16 mouse cellular contexts compared by ENCODE assay signal in the genomic region with DNA sequence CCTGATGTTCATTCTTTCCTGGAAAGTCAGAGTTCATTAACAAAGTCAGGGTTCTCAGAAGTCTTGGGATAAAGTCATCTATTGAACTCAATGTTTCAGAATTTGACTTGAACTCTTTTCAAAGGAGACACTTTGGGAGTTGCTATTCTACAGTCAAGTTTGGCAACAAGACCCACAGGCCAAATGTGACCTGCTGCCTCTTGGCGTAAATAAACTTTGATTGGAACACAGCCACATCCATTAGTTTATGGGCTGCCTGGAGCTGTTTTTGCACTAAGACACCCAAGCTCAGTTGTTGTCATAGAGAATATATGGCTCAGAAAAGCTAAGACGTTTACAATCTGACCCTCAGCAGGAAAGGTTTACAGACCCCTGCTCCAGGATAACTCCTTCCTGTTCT.
DNase-seq lines count a peak whose midpoint lies in the region; ATAC-seq and TF ChIP-seq lines count a peak whose summit lies in the region.
"Had no signal": no experiment of that assay in that cellular context is flagged by ENCODE, and none has a peak within 500 bp of the region (broad histone marks: within the 10 kb centered on the region; RNA-seq: fewer than 3 reads in every experiment).

No protein-coding gene starts in this region.

- H3K4me3 ChIP-seq in liver, adult 2 months (ENCODE audit: insufficient read depth, low read depth, low read length): no peak overlapping the region
- H3K4me3 ChIP-seq in liver, embryonic 12.5 days: no peak overlapping the region
- H3K4me3 ChIP-seq: embryonic facial prominence, embryonic 12.5 days; forebrain, embryonic 10.5 days; midbrain, embryonic 15.5 days; neural tube, embryonic 12.5 days had no signal

- no peak overlapping the region for H3K27ac ChIP-seq in liver, adult 2 months (replicated peaks; ENCODE audit: insufficient read depth, low read depth, low read length)
- H3K27ac ChIP-seq in liver, embryonic 12.5 days: no peak overlapping the region
- H3K27ac ChIP-seq: embryonic facial prominence, embryonic 12.5 days; forebrain, embryonic 10.5 days; midbrain, embryonic 15.5 days; neural tube, embryonic 12.5 days had no signal

- WGBS in liver, adult 2 months: 46% methylated on average over 2 of the region's 2 CpGs
- WGBS in liver, embryonic 12.5 days (ENCODE audit: insufficient replicate concordance): 58% methylated on average over 2 of the region's 2 CpGs

- no peak overlapping the region for H3K4me2 ChIP-seq in liver, embryonic 12.5 days
- H3K4me2 ChIP-seq: embryonic facial prominence, embryonic 12.5 days; lung, embryonic 14.5 days; midbrain, embryonic 15.5 days; neural tube, embryonic 12.5 days had no signal

- no peaks in the 10 kb centered on the region for H3K79me2 ChIP-seq in liver, adult 2 months (ENCODE audit: control insufficient read depth, insufficient read depth, low read length)

- intact Hi-C loops in heart, postnatal 36 days (cut with DNase I): no loop called here

- TF ChIP-seq CTCF in liver, adult 2 months (IDR thresholded peaks at IDR 0.05; ENCODE audit: low read depth, low read length): no peak

- no peaks in the 10 kb centered on the region for H3K27me3 ChIP-seq in liver, adult 2 months (ENCODE audit: control insufficient read depth, insufficient read depth, low read length)
- no peaks in the 10 kb centered on the region for H3K27me3 ChIP-seq in liver, embryonic 12.5 days (replicated peaks)
- H3K27me3 ChIP-seq: embryonic facial prominence, embryonic 12.5 days; midbrain, embryonic 15.5 days; neural tube, embryonic 12.5 days had no signal

- no peaks in the 10 kb centered on the region for H3K4me1 ChIP-seq in liver, adult 2 months (ENCODE audit: control insufficient read depth, insufficient read depth, low read length)
- no peaks in the 10 kb centered on the region for H3K4me1 ChIP-seq in liver, embryonic 12.5 days
- H3K4me1 ChIP-seq: embryonic facial prominence, embryonic 12.5 days; forebrain, embryonic 10.5 days; midbrain, embryonic 15.5 days; neural tube, embryonic 12.5 days had no signal

- H3K9me3 ChIP-seq in liver, embryonic 12.5 days (replicated peaks): 0 out of 2 replicates have a peak, but pooled peaks cover 3% of the 10 kb centered on the region
- H3K9me3 ChIP-seq: midbrain, embryonic 15.5 days; neural tube, embryonic 12.5 days had no signal

- peak; percentile 4 for DNase-seq in cerebellum, adult 9-10 months
- no peak for DNase-seq in cerebellum, adult 11 months
- peak; percentile 14 for DNase-seq in liver, adult 2 months (ENCODE audit: extremely low read depth, low read depth, low spot score)
- DNase-seq in heart, postnatal 36 days: peak; percentile 16 to 30
- DNase-seq in kidney, postnatal 36 days: peak; percentile 35 to 48
- no peak for DNase-seq in thymus, adult 18-20 months
- DNase-seq: cerebellum, adult 9-11 months; layer of hippocampus, adult 9-11 months; lung, embryonic 14.5 days had no signal

- TF ChIP-seq POLR2A in liver, adult 2 months (IDR thresholded peaks at IDR 0.05; ENCODE audit: extremely low read depth, insufficient read depth, low read length): no peak

- no peak for ATAC-seq in liver, embryonic 12.5 days
- ATAC-seq in activated CD4-positive, CD25-positive, alpha-beta regulatory T cell, adult 4 months: no peak
- ATAC-seq: inflammation-experienced regulatory T-cells, adult 6 months; midbrain, embryonic 15.5 days had no signal

- H3K9ac ChIP-seq in liver, adult 2 months (ENCODE audit: low read depth, low read length): no peak overlapping the region
- no peak overlapping the region for H3K9ac ChIP-seq in liver, embryonic 12.5 days
- H3K9ac ChIP-seq: embryonic facial prominence, embryonic 12.5 days; lung, embryonic 14.5 days; midbrain, embryonic 15.5 days; neural tube, embryonic 12.5 days had no signal

- H3K36me3 ChIP-seq in liver, adult 2 months (ENCODE audit: control insufficient read depth, insufficient read depth, low read length): no peaks in the 10 kb centered on the region
- H3K36me3 ChIP-seq in liver, embryonic 12.5 days: no peaks in the 10 kb centered on the region
- H3K36me3 ChIP-seq: embryonic facial prominence, embryonic 12.5 days; forebrain, embryonic 10.5 days; midbrain, embryonic 15.5 days; neural tube, embryonic 12.5 days had no signal

Comparison
In these comparisons a context has a peak if more than half of its experiments do, and no peak if none do; other contexts are left out.
1. DNase-seq: peak in cerebellum, adult 9-10 months (single experiment), liver, adult 2 months (single experiment), heart, postnatal 36 days (2 of 2) and kidney, postnatal 36 days (2 of 2); none in cerebellum, adult 11 months (single experiment) and thymus, adult 18-20 months (0 of 2).